In genomic region chr1:73848370-73848769, GRCm38 (mm10) we compare ENCODE assay signal across 31 mouse cellular contexts.
DNase-seq lines count a peak whose midpoint lies in the region; ATAC-seq lines count a peak whose summit lies in the region.
"Had no signal": no experiment of that assay in that cellular context is flagged by ENCODE, and none has a peak within 500 bp of the region (broad histone marks: within the 10 kb centered on the region; RNA-seq: fewer than 3 reads in every experiment).

No protein-coding gene starts in this region.

- intact Hi-C loops in heart, postnatal 10 days (cut with DNase I): no loop called here

- no peaks in the 10 kb centered on the region for H3K4me1 ChIP-seq in lung, embryonic 16.5 days (replicated peaks; ENCODE audit: control insufficient read depth, insufficient read depth, low read length)
- peaks cover 12% of the 10 kb centered on the region for H3K4me1 ChIP-seq in embryonic facial prominence, embryonic 14.5 days (ENCODE audit: control insufficient read depth, insufficient read depth, low read length)
- H3K4me1 ChIP-seq in limb, embryonic 15.5 days: peaks cover 8% of the 10 kb centered on the region; the same call in 1 of the 2 replicates
- H3K4me1 ChIP-seq: limb, embryonic 12.5 days; liver, embryonic 13.5 days had no signal

- WGBS in lung, embryonic 16.5 days: 38% methylated on average over 3 of the region's 3 CpGs
- WGBS in embryonic facial prominence, embryonic 14.5 days: 57% methylated on average over 3 of the region's 3 CpGs
- 54% methylated on average over 3 of the region's 3 CpGs for WGBS in limb, embryonic 15.5 days

- no peaks in the 10 kb centered on the region for H3K9me3 ChIP-seq in lung, embryonic 16.5 days (ENCODE audit: control insufficient read depth, low read length)
- no peaks in the 10 kb centered on the region for H3K9me3 ChIP-seq in embryonic facial prominence, embryonic 14.5 days (ENCODE audit: control insufficient read depth, low read length)
- H3K9me3 ChIP-seq in limb, embryonic 15.5 days: no peaks in the 10 kb centered on the region
- H3K9me3 ChIP-seq: forebrain, embryonic 10.5 days; heart, embryonic 13.5 days; limb, embryonic 12.5 days; liver, embryonic 13.5 days; midbrain, embryonic 10.5 days; neural tube, embryonic 13.5 days had no signal

- H3K9ac ChIP-seq in lung, embryonic 16.5 days (ENCODE audit: low read length): no peak overlapping the region
- H3K9ac ChIP-seq in embryonic facial prominence, embryonic 14.5 days (ENCODE audit: low read depth, low read length): no peak overlapping the region
- no peak overlapping the region for H3K9ac ChIP-seq in limb, embryonic 15.5 days
- H3K9ac ChIP-seq: forebrain, postnatal 0 days; heart, embryonic 13.5 days; limb, embryonic 12.5 days; liver, embryonic 13.5 days; neural tube, embryonic 13.5 days had no signal

- peak; percentile 33 to 38 for DNase-seq in heart, postnatal 10 days
- DNase-seq in heart, postnatal 4 days: no peak
- no peak for DNase-seq in lung, postnatal 14 days
- peak; percentile 64 for DNase-seq in embryonic facial prominence, embryonic 14.5 days (ENCODE audit: low spot score)
- DNase-seq in spleen, postnatal 4 days (ENCODE audit: low spot score in 2 of 2): no peak
- DNase-seq: adrenal gland, adult 8-10 months; cerebellum, adult 18-20 months; cerebellum, postnatal 14 days; forebrain, postnatal 0 days; gastrocnemius, postnatal 14 days; heart, adult 18-20 months; kidney, adult 2 months; kidney, postnatal 14 days; layer of hippocampus, postnatal 36 days; liver, embryonic 13.5 days; retina, postnatal 1 day; right cerebral cortex, postnatal 25 days; spleen, adult 18-20 months; thymus, postnatal 36 days had no signal

- no peak overlapping the region for H3K4me2 ChIP-seq in lung, embryonic 16.5 days (ENCODE audit: low read depth, low read length)
- H3K4me2 ChIP-seq in embryonic facial prominence, embryonic 14.5 days (ENCODE audit: low read depth, low read length): no peak overlapping the region
- H3K4me2 ChIP-seq in limb, embryonic 15.5 days: no peak overlapping the region
- H3K4me2 ChIP-seq: heart, embryonic 13.5 days; limb, embryonic 12.5 days; liver, embryonic 13.5 days; neural tube, embryonic 13.5 days had no signal

- peak; percentile 98 for ATAC-seq in lung, embryonic 16.5 days (ENCODE audit: low read depth)
- ATAC-seq in embryonic facial prominence, embryonic 14.5 days (ENCODE audit: low read depth): peak; percentile 63; the same call in 1 of the 2 replicates
- no peak for ATAC-seq in limb, embryonic 15.5 days (ENCODE audit: insufficient number of reproducible peaks, low FRiP score, low TSS enrichment, low read depth)
- ATAC-seq: activated CD4-positive, CD25-positive, alpha-beta regulatory T cell, adult 4 months; forebrain, postnatal 0 days; hindbrain, postnatal 0 days; midbrain, embryonic 16.5 days had no signal

- H3K36me3 ChIP-seq in lung, embryonic 16.5 days (ENCODE audit: control insufficient read depth, insufficient read depth, low read length): no peaks in the 10 kb centered on the region
- no peaks in the 10 kb centered on the region for H3K36me3 ChIP-seq in embryonic facial prominence, embryonic 14.5 days (ENCODE audit: control insufficient read depth, insufficient read depth, low read length)
- no peaks in the 10 kb centered on the region for H3K36me3 ChIP-seq in limb, embryonic 15.5 days
- H3K36me3 ChIP-seq: forebrain, embryonic 10.5 days; heart, embryonic 13.5 days; limb, embryonic 12.5 days; liver, embryonic 13.5 days; midbrain, embryonic 10.5 days; neural tube, embryonic 13.5 days had no signal

- no peak overlapping the region for H3K4me3 ChIP-seq in lung, embryonic 16.5 days (ENCODE audit: low read length)
- no peak overlapping the region for H3K4me3 ChIP-seq in embryonic facial prominence, embryonic 14.5 days (ENCODE audit: low read depth, low read length)
- no peak overlapping the region for H3K4me3 ChIP-seq in limb, embryonic 15.5 days
- H3K4me3 ChIP-seq: forebrain, embryonic 10.5 days; heart, embryonic 13.5 days; layer of hippocampus, adult 2 months; limb, embryonic 12.5 days; liver, embryonic 13.5 days; midbrain, embryonic 10.5 days; myocyte; neural tube, embryonic 13.5 days had no signal

- no peak overlapping the region for H3K27ac ChIP-seq in lung, embryonic 16.5 days (ENCODE audit: low read length)
- H3K27ac ChIP-seq in embryonic facial prominence, embryonic 14.5 days (replicated peaks; ENCODE audit: low read depth, low read length): peak overlapping the region; percentile 33; the same call in 1 of the 2 replicates
- H3K27ac ChIP-seq in limb, embryonic 15.5 days: peak overlapping the region; percentile 38
- H3K27ac ChIP-seq: forebrain, embryonic 10.5 days; heart, embryonic 13.5 days; hindbrain, postnatal 0 days; layer of hippocampus, adult 2 months; limb, embryonic 12.5 days; liver, embryonic 13.5 days; midbrain, embryonic 10.5 days; neural tube, embryonic 13.5 days had no signal

- no peaks in the 10 kb centered on the region for H3K27me3 ChIP-seq in lung, embryonic 16.5 days (ENCODE audit: control insufficient read depth, insufficient read depth, low read depth, low read length)
- no peaks in the 10 kb centered on the region for H3K27me3 ChIP-seq in embryonic facial prominence, embryonic 14.5 days (replicated peaks; ENCODE audit: control insufficient read depth, insufficient read depth, low read length)
- no peaks in the 10 kb centered on the region for H3K27me3 ChIP-seq in limb, embryonic 15.5 days
- H3K27me3 ChIP-seq: heart, embryonic 13.5 days; limb, embryonic 12.5 days; liver, embryonic 13.5 days; neural tube, embryonic 13.5 days had no signal

Comparison
In these comparisons a context has a peak if more than half of its experiments do, and no peak if none do; other contexts are left out.
1. DNase-seq: peak in heart, postnatal 10 days (2 of 2) and embryonic facial prominence, embryonic 14.5 days (single experiment); none in heart, postnatal 4 days (single experiment), lung, postnatal 14 days (single experiment) and spleen, postnatal 4 days (0 of 2).